Comparison of ENCODE assay signal across 13 mouse cellular contexts in the genomic region with DNA sequence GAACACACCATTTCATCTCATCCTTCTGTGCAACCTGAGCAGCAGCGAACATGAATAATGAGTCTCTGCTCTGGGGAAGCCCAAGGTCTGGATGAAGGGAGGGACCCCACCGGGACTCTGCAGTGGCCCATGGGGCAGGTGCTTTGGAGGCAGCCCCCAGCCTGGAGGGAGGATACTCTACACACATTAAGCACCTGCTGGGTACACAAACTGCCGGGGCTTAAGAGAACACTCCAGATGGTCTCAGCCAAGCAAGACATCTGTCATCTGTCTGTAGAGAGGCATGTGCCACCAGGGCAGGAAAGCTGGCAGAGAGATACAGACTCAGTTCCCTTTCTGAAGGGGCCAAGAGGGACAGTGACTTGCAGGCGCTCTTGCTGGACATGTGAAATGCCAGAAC. TPM values are rescaled to one million over a fixed set of nuclear protein-coding genes. Genes with fewer than 3 reads are reported as not detected.
DNase-seq lines count a peak whose midpoint lies in the region; ATAC-seq lines count a peak whose summit lies in the region.
"Had no signal": no experiment of that assay in that cellular context is flagged by ENCODE, and none has a peak within 500 bp of the region (broad histone marks: within the 10 kb centered on the region; RNA-seq: fewer than 3 reads in every experiment).

No protein-coding gene starts in this region.

- H3K4me2 ChIP-seq in forebrain, embryonic 15.5 days (replicated peaks): no peak overlapping the region
- H3K4me2 ChIP-seq: liver, embryonic 13.5 days had no signal

- peaks cover 25% of the 10 kb centered on the region for H3K4me1 ChIP-seq in forebrain, embryonic 15.5 days
- H3K4me1 ChIP-seq in forebrain, embryonic 10.5 days: no peaks in the 10 kb centered on the region
- H3K4me1 ChIP-seq: liver, embryonic 13.5 days had no signal

- 63% methylated on average over 4 of the region's 4 CpGs for WGBS in forebrain, embryonic 15.5 days
- 86% methylated on average over 4 of the region's 4 CpGs for WGBS in forebrain, embryonic 10.5 days

- intact Hi-C loops in left cerebral cortex, postnatal 10 days (cut with DNase I): loop anchor here (10.0 kb wide), 1 partner anchor 1405 kb away; no protein-coding TSS in a partner anchor

- no peaks in the 10 kb centered on the region for H3K27me3 ChIP-seq in forebrain, embryonic 15.5 days
- no peaks in the 10 kb centered on the region for H3K27me3 ChIP-seq in forebrain, embryonic 10.5 days (ENCODE audit: poor library complexity, severe bottlenecking)
- H3K27me3 ChIP-seq: liver, embryonic 13.5 days had no signal

- H3K9ac ChIP-seq in forebrain, embryonic 15.5 days (replicated peaks): no peak overlapping the region
- H3K9ac ChIP-seq: liver, embryonic 13.5 days had no signal

- H3K9me3 ChIP-seq in forebrain, embryonic 15.5 days: no peaks in the 10 kb centered on the region
- H3K9me3 ChIP-seq in forebrain, embryonic 10.5 days: no peaks in the 10 kb centered on the region
- H3K9me3 ChIP-seq: liver, embryonic 13.5 days had no signal

- no peak overlapping the region for H3K4me3 ChIP-seq in forebrain, embryonic 15.5 days
- H3K4me3 ChIP-seq in forebrain, embryonic 10.5 days: no peak overlapping the region
- H3K4me3 ChIP-seq: liver, embryonic 13.5 days had no signal

- no peak for DNase-seq in forebrain, embryonic 10.5 days (ENCODE audit: extremely low spot score, low spot score)
- peak; percentile 59 for DNase-seq in brain, adult 2 months (ENCODE audit: low read depth, low spot score)
- peak; percentile 37 to 56 for DNase-seq in cerebellum, postnatal 14 days
- DNase-seq in layer of hippocampus, adult 8-10 months (ENCODE audit: low spot score in 2 of 2): peak; percentile 54 to 66
- DNase-seq in kidney, adult 18-20 months: no peak
- no peak for DNase-seq in liver
- no peak for DNase-seq in left cerebral cortex, postnatal 10 days (ENCODE audit: extremely low spot score in 1 of 2, low spot score in 2 of 2)
- DNase-seq: kidney, postnatal 10 days; liver, embryonic 13.5 days; lung, postnatal 14 days; thymus, postnatal 4 days had no signal

- ATAC-seq in forebrain, embryonic 15.5 days (replicated peaks): peak; percentile 76
- ATAC-seq: inflammation-experienced regulatory T-cells, adult 6 months had no signal

- H3K27ac ChIP-seq in forebrain, embryonic 15.5 days (replicated peaks): peak overlapping the region; percentile 11; the same call in 1 of the 2 replicates
- H3K27ac ChIP-seq in forebrain, embryonic 10.5 days: no peak overlapping the region
- H3K27ac ChIP-seq: liver, embryonic 13.5 days had no signal

- H3K36me3 ChIP-seq in forebrain, embryonic 15.5 days: no peaks in the 10 kb centered on the region
- no peaks in the 10 kb centered on the region for H3K36me3 ChIP-seq in forebrain, embryonic 10.5 days (replicated peaks)
- H3K36me3 ChIP-seq: liver, embryonic 13.5 days had no signal

RNA-seq across cellular contexts. Expression of gene A430005L14Rik, which starts 27.1 kb away (rescaled TPM):
- 64.8 and 69.1 TPM in 2 replicates for polyA plus RNA-seq in forebrain, embryonic 15.5 days (2015; fragmentation: Nextera tagmentation; extraction: Ambion mirVana)
- 151 TPM in 2 replicates for polyA plus RNA-seq in forebrain, embryonic 10.5 days (2016; fragmentation: Nextera tagmentation; extraction: Ambion mirVana)
- 10 to 100 TPM; 20.9 to 24.5 (median 23.3) TPM for total RNA-seq in layer of hippocampus, adult 8-10 months (2022)
- 10 to 100 TPM; 15.9 to 18.5 TPM for total RNA-seq in left cerebral cortex, postnatal 10 days (2021)

RNA-seq across cellular contexts. Expression of gene Dffb, which starts 45.0 kb away (rescaled TPM):
- 11.8 and 12.8 TPM in 2 replicates for polyA plus RNA-seq in forebrain, embryonic 15.5 days (2015; fragmentation: Nextera tagmentation; extraction: Ambion mirVana)
- polyA plus RNA-seq in forebrain, embryonic 10.5 days (2016; fragmentation: Nextera tagmentation; extraction: Ambion mirVana): 13.5 and 14.8 TPM in 2 replicates
- total RNA-seq in layer of hippocampus, adult 8-10 months (2022): 10 to 100 TPM; 11.6 to 17.7 (median 14.5) TPM
- total RNA-seq in left cerebral cortex, postnatal 10 days (2021): 10 to 100 TPM; 12.1 to 13.8 TPM

RNA-seq across cellular contexts. Expression of gene Cep104, which starts 45.1 kb away (rescaled TPM):
- 20.0 and 21.7 TPM in 2 replicates for polyA plus RNA-seq in forebrain, embryonic 15.5 days (2015; fragmentation: Nextera tagmentation; extraction: Ambion mirVana)
- 20.0 and 22.0 TPM in 2 replicates for polyA plus RNA-seq in forebrain, embryonic 10.5 days (2016; fragmentation: Nextera tagmentation; extraction: Ambion mirVana)
- 10 to 100 TPM; 29.6 to 39.3 (median 33.0) TPM for total RNA-seq in layer of hippocampus, adult 8-10 months (2022)
- 10 to 100 TPM; 23.8 to 24.0 TPM for total RNA-seq in left cerebral cortex, postnatal 10 days (2021)

Comparison
In these comparisons a context has a peak if more than half of its experiments do, and no peak if none do; other contexts are left out.
1. DNase-seq: peak in brain, adult 2 months (single experiment), cerebellum, postnatal 14 days (2 of 2) and layer of hippocampus, adult 8-10 months (2 of 2); none in forebrain, embryonic 10.5 days (single experiment), kidney, adult 18-20 months (single experiment), liver (single experiment) and left cerebral cortex, postnatal 10 days (0 of 2).